Mouse (Mus musculus) gonadal fat pad, adult 2 months (tissue): ENCODE data around the gene Il22ra2. TPM values are rescaled to one million over a fixed set of nuclear protein-coding genes. Genes with fewer than 3 reads are reported as not detected.
"Not testable (repeated sequence)": the region's sequence is repeated elsewhere in the genome, so short reads cannot be mapped to it uniquely, and the experiment has no call there.

ENCODE experiments used
- DNase-seq: peaks from one replicate; pipeline ENCODE4 v3.0.0-alpha.2; 2012; ENCODE audit warnings: low read depth
- polyA plus RNA-seq: library from polyadenylated mRNA; depleted of rRNA; stranded (reverse); fragments of >200 nt; gene quantifications from 2 replicates; pipeline ENCODE4 v1.2.3, GENCODE M21; 2012; rRNA removed

Il22ra2 gene
- polyA plus RNA-seq, 1 experiment = 0.92 TPM

DNA sequence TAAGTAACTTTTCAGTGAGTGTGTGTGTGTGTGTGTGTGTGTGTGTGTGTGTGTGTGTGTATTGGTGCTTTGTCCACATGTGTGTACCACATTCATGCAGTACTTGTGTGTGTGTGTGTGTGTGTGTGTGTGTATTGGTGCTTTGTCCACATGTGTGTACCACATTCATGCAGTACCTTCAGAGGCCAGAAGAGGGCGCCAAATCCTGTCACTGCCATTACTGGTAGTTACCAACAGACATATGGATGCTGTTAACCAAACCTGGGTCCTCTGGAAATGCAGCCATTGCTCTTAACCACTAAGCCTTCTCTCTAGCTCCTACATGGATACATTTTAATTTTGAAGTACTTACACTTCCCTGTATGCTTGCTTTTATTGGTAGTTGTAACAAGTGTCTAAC is 20.3 kb upstream of the Il22ra2 start:
- not testable (repeated sequence) for DNase-seq

DNA sequence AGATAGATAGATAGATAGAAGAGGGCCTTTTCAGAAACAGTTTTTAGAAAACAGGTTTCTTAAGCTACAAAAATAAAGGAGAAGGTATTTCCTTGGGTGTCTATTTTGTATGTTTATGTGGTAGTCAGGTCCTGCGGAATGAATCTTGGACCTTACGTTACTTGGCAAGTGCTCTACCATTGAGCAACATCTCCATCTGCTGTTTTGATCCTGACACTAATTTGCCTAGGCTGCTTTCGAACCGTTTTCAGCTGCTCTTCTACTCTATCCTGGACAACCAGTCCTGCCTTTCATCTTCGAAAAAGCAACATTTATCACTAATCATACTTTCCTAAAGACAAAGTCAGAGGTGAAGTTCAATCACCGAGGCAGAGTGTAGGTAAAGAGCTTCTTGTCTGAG is 18.6 kb upstream of the Il22ra2 start:
- no peak for DNase-seq

DNA sequence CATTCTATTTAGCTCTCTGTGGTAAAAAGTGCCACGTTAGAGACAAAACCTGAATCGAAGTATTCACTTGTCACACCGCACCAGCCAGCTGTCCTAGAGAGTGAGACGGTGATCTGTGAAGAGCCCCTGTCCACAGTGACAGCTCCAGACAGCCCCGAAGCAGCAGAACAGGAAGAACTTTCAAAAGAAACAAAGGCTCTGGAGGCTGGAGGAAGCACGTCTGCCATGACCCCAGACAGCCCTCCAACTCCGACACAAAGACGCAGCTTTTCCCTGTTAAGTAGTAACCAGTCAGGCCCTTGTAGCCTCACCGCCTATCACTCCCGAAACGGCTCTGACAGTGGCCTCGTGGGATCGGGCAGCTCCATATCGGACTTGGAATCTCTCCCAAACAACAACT is 12.7 kb upstream of the Il22ra2 start:
- DNase-seq = no peak

DNA sequence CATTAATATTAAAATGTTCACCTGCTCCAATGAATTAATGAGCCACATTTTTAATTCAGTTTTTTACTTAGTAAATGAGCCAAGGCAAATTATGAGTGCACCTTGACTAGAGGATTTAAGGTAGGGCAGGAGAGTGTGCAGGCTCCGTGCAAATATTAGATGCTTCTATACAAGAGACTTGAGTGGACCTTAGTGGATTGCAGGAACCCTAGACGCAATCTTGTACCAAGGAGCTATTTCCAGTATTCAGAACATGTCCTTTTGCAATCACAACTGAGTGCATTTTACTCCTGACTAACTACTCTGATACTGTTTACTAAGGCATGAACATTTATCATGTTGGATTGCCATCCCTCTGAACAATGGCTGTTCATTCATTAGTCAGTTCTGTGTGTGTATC is 10.2 kb upstream of the Il22ra2 start:
- DNase-seq = no peak

DNA sequence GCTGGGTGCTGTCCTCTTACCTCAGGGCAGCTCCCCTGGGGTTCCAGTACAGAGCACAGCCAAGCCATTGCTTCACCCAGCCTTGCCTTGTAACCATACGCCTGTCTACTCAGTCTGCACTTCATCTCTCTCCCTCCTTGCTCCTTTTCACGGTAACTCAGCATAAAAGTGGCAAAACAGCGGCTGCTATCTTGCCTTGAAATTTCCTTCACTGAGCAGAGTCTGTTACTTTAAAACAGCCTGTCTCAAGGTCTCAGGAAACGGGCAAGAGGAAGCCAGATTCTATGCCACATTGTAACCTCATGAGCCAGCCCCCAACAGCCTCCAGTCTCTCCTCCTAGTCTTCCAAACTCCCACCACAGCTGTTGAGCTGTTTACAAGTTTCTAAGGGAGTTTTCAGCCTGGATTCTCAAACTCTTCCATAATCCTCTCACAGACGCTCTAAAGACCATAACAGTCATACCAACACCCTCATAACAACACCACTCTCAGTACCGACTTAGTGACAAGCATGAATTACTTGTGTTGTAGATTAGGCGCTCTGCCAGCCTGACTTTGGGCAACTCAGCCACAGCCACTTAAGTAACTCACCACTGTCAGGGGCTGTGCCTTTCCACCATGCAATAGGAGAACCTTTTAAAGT is 8.6 kb upstream of the Il22ra2 start:
- no peak for DNase-seq

DNA sequence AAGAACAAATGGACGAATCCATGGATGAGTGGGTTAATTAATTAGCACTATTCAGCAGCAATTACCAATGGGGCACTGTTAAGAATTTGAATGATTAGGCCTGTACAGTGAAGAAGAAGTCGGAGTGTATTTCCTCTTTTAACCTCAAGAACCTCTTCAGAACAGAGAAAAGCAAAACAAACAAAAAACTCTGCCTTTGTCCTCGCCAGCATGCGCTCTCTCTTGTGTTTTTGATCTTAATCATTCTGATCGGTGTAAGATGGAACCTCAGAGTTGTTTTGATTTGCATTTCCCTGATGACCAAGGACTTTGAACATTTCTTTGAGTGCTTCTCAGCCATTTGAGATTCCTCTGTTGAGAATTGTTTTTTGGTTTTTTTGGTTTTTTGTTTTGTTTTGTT is 2.1 kb upstream of the Il22ra2 start:
- DNase-seq = no peak

DNA sequence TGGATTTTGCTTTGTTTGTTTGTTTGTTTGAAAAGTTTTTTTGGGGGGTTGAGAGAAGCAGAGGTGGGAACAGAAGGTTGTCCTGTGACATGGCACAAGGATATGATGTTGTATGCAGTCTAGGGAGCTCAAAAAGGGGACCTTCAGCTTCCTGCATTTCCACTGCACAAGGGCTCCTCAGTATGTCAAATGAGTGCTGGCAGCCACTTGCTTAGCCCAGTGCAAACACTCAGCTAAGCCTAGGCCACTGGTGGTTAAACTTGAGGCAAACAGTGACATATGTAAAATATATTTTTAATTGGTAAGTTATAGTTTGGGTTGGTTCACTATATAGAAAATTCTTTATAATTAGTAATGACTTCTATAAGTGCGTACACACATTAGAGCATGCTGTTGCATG is 2.8 kb downstream of the Il22ra2 start:
- no peak for DNase-seq

DNA sequence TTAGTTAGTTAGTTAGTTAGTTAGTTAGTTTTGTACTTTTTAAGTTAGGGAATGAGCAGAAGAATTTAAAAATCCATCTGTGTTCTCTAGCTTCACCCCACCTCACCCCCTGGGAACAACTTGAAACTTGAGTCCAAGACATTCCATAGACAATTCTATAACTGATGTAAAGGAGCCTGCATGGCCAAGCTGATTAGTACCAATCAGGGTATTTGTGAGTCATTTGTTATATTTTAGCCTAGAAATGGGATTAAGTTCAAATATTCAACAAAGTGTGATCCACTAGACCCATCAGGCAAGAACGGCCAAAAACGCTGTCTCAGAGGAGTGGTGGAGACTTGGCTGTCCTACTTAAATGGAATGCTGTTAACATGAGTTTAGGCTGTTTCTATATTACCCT is 5.5 kb downstream of the Il22ra2 start:
- no peak for DNase-seq

- DNase-seq = peak; percentile 52
These were observed 6.0 kb downstream of the Il22ra2 start for GRCm38 (mm10) chr10:19627748-19628147.

GRCm38 (mm10) chr10:19631616-19632195 is 9.9 kb downstream of the Il22ra2 start:
- DNase-seq = no peak

DNA sequence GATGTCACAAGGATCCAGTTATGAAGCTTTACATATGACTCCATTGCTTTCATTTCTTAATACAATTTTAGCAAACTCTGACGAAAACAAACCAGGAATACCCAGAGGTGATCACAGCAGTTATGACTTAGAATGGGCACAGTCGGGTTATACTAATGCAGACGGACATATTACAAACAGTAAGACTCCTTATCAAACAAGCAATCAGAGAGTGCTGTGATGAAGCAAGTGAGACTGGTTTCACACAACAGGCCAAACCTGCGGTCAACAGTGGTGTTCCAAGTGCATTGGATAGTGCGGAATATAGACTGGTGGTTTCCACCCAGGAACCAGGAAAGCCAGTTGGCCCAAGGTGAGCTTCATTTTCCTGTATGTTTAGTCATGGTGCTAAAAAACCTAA is 17.1 kb downstream of the Il22ra2 start:
- DNase-seq = peak; percentile 88

- DNase-seq = peak; percentile 60
These were observed 17.8 kb downstream of the Il22ra2 start for GRCm38 (mm10) chr10:19639630-19640029.

DNA sequence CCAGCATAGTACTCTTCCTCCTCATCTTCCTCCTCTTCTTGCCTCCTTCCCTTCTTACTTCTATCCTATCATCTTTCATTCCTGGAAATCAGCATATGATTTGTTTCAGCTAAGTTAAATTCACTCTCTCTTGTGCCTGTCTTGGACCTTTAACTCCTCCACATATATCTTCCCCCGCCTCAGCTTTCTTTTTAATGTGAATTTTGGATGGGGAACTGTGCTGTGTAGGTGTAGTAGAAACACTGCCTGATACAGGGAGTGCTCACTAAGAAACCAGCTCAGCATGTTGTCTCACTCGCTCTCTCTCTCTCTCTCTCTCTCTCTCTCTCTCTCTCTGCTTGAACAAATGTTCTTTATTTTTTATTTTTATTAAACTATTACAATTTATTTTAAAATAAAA is 23.3 kb downstream of the Il22ra2 start:
- DNase-seq = no peak

DNA sequence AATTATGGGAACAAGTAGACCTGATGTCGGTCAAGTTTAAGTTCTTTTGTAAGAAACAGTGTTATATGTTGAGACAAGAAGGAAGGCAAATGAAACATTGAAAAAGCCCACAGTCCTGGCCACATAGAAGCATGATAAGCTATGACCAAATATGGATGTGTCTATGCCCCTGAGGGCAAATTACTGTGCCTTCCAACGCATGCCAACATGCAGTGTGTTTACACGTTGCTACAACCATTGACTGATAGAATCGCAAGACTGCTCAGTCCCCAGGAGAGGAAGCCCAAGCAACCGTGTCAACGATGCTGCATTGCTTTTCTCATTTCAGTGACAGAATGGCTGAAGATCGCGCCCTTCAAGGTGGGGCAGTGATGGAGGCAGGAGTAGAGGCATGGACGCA is 35.6 kb downstream of the Il22ra2 start:
- no peak for DNase-seq

GRCm38 (mm10) chr10:19659953-19660352 is 38.2 kb downstream of the Il22ra2 start:
- DNase-seq = no peak

DNA sequence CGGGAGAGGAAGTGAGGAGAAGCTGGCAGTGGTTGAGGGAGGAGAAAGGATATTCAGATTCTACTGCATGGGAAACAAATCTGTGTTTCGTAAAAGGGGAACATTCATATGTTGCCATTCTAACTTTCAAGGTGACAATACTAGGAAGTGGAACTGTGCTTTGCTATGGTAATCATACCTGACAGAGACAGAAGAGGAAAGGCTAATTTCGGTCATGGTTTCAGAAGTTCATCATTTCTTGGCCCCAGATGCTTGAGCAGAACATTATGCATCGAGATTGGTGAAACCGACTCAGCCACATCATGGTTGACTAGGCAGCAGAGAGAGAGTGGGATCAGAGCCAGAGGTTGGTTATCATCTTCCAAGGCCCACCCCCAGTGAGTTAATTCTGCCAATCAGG is 47.2 kb downstream of the Il22ra2 start:
- DNase-seq = no peak

- no peak for DNase-seq
These were observed 50.2 kb downstream of the Il22ra2 start for GRCm38 (mm10) chr10:19672015-19672414.

- DNase-seq = no peak
These were observed 51.3 kb downstream of the Il22ra2 start for GRCm38 (mm10) chr10:19673146-19673545.

Other genes with a start within 250 kb of the Il22ra2 start
- 61.1 and 71.9 TPM in 2 replicates for gene Ifngr1, start 30.0 kb upstream of the Il22ra2 start, polyA plus RNA-seq
- 0.05 and 0.12 TPM in 2 replicates for gene Il20ra, start 90.6 kb downstream of the Il22ra2 start, polyA plus RNA-seq
- 0.04 TPM in 1 of 2 replicates, not detected in the other for gene Slc35d3, start 229.5 kb downstream of the Il22ra2 start, polyA plus RNA-seq